Mouse (Mus musculus): ENCODE measurements around the gene Gm4201.
"Not testable (repeated sequence)": the region's sequence is repeated elsewhere in the genome, so short reads cannot be mapped to it uniquely, and the experiment has no call there.

The Gm4201 gene

DNA sequence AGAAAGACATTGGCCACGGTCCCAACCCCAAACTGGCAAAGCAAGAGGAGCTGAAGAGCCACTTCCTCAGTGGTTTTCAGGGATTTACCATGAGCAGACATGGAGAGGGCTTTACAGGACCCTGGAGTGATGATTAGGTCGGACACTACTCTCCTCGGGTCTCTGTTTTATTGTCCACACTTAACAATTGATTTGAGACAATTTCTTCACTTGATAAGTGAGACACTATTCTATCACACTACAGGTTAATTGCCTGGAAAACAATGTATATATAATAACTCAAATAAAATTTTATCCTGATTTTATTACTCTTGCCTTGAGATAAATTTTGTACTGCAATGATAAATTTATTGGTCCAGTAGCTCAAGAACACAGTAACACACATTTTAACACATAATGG lies at the start of gene Gm4201:
TSS of gene Gm4201 (minus strand) at position 101 of the 400 bp plus-strand sequence.
- DNase-seq (ENCODE audit: low spot score): not testable (repeated sequence)

DNA sequence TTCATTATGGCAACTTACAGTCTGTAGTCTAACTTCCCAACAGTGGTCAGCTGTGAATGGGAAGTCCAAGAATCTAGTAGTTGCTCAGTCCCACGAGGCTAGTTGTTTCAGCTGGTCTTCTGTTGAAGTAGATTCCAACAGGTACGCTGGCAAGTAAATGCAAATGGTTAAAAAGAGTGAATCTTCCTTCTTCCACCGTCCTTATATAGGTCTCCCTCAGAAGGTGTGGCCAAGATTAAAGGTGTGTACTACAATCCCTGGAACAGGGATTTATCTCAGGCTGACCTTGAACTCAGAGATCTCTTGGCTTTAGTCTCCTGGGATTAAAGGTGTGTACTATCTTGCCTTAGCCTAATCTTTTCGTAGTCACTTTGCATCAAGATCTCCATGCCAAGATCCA lies 22.9 kb upstream of the Gm4201 start, which contains the start of gene Gm4565:
TSS of gene Gm4565 (minus strand) at position 101 of the 400 bp plus-strand sequence.
- not testable (repeated sequence) for DNase-seq (ENCODE audit: low spot score)

DNA sequence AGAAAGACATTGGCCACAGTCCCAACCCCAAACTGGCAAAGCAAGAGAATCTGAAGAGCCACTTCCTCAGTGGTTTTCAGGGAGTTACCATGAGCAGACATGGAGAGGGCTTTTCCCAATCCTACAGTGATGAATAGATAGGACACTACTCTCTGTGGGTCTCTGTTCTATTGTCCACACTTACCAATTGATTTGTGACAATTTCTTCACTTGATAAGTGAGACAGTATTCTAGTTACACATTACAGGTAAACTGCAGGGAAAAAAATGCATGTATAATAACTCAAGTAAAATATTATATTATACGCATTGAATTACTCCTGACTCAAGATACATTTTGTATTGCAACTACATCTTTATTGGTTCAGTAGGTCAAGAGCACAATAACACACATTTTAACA lies 30.4 kb downstream of the Gm4201 start, which contains the start of gene Gm8677:
TSS of gene Gm8677 (minus strand) at position 101 of the 400 bp plus-strand sequence.
- DNase-seq (ENCODE audit: low spot score): not testable (repeated sequence)

DNA sequence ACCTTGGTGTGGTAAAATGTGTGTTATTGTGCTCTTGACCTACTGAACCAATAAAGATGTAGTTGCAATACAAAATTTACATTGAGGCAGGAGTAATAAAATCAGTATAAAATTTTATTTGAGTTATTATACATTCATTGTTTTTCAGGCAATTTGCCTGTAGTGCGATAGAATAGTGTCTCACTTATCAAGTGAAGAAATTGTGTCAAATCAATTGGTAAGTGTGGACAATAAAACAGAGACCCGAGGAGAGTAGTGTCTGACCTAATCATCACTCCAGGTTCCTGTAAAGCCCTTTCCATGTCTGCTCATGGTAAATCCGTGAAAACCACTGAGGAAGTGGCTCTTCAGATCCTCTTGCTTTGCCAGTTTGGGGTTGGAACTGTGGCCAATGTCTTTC lies 42.5 kb downstream of the Gm4201 start, which contains the start of gene Vmn1r152:
TSS of gene Vmn1r152 (plus strand) at position 301 of the 400 bp plus-strand sequence.
- DNase-seq (ENCODE audit: low spot score): not testable (repeated sequence)
